Mouse (Mus musculus): ENCODE data around the gene Serinc2. TPM values are rescaled to one million over a fixed set of nuclear protein-coding genes. Genes with fewer than 3 reads are reported as not detected.

Serinc2 gene
- total RNA-seq, 2 experiments from 2014 or later: 5.7 to 7.1 TPM

DNA sequence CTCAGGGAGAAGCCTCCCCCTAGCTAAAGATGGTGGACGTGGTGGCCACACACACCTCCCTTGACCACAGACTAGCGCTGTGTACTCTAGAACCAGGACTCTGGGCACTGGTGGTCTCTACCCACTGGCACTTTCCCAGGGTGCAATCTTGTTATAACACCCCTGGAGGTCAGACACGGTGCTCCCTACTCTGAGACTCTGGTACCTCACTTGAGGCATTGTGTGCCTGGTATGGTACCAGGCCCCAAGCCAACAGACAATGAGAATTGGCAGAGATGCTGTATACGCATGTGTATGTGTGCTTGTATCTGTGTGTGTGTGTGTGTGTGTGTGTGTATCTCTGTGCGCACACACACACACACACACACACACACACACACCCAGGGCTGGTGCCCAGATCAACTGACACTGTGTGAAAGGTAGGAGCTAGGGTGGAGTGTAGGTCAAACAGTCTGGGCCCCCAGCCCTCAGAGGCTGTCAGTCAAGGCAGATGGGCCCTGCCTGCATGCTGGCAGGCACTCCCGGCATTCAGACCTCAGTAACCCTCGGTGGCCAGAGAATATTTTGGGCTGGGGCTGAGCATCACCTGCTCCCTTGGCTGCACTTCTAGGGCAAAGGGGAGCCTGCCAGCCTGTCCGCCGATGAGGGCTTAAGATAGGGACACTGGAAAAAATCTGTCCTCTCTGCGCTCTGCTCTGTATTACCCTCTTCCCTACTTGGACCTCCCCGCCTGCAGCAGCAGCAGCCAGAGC, 20.0 kb upstream of the Serinc2 start:
- intact Hi-C loops (cut with DNase I): no loop called here
- no peak for DNase-seq (ENCODE audit: low spot score in 2 of 2)

- intact Hi-C loops (cut with DNase I): no loop called here
- no peak for DNase-seq (ENCODE audit: low spot score in 2 of 2)
Measured at GRCm38 (mm10) chr4:130297123-130297529, 18.1 kb upstream of the Serinc2 start.

DNA sequence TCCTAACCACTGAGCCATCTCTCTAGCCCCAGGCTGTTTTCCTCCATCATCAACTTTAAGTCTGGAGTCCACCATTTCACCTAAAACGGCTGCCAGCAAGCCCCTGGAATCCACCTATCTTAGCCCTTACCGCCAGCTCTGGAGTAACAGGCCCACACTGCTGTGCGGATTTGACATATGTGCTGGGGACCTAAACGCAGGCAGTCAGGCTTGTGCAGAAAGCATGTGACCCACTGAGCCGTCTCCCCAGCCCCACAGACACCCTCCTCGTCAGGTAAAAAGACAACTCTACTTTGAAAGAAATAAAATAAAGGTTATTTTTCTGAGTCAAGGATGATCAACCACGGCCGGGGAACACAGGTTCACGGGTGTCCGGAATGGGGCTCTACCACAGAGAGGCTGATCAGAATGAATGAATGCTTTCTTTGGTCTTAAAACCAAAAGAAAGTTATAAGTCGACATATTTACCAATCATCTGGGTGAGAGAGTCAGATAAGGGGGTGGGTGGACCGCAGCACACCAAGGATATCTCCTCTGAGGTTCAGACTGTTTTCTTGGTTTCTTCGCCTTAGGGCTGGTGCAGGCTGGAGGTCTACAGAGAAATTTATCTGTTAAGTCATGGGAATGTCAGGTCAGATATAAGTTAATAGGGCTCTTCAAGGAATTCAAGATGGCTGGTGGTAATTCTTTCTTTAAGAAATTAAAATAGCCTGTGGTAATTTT, 17.4 kb upstream of the Serinc2 start:
- DNase-seq (ENCODE audit: low spot score in 2 of 2): no peak
- intact Hi-C loops (cut with DNase I): no loop called here

- no peak for DNase-seq (ENCODE audit: low spot score in 2 of 2)
- intact Hi-C loops (cut with DNase I): no loop called here
Measured at GRCm38 (mm10) chr4:130295047-130295745, 16.2 kb upstream of the Serinc2 start.

GRCm38 (mm10) chr4:130294513-130294912, 15.5 kb upstream of the Serinc2 start:
- DNase-seq (ENCODE audit: low spot score in 2 of 2): no peak
- intact Hi-C loops (cut with DNase I): no loop called here

DNA sequence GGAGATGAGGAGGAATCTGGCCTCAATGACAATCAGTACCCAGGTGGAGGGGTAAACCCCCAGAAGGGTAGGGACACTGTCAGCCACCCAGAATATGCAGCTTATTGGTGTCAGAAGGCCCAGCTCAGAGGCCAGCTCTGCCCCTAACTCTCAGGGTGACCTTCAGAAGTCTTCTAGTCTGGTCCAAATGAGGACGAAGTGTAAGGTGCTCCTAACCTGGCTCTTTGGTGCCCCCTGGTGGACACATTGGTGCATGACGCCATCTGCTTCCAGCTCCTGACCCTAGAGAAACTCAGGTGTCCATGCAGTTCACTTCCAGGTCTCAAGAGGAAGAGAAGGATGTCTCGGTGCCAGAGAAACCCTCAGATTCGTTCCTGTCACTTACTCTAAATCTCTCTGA, 13.3 kb upstream of the Serinc2 start:
- peak; percentile 67 to 69 for DNase-seq (ENCODE audit: low spot score in 2 of 2)
- intact Hi-C loops (cut with DNase I): loop anchor here (2.0 kb wide), 2 partner anchors 27 to 93 kb away; no protein-coding TSS in a partner anchor

DNA sequence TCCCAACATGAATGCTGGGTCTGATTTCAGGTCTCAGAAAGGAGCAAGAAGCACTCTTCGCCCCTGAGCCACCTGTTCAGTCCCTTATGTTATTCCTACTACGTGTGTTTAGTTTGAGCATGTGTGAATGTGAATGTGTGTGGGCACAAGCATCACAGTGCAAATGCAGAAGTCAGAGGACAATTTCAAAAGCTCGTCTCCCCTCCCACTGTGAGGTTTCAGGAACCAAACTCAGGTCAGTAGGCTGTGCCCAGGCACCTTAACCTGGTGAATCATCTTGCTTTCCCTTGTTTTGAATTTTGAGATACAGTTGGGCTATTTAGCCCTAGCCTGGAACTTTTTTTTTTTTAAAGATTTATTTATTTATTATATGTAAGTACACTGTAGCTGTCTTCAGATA, 10.8 kb upstream of the Serinc2 start:
- no peak for DNase-seq (ENCODE audit: low spot score in 2 of 2)
- intact Hi-C loops (cut with DNase I): no loop called here

- intact Hi-C loops (cut with DNase I): no loop called here
- DNase-seq (ENCODE audit: low spot score in 2 of 2): no peak
Measured at GRCm38 (mm10) chr4:130286531-130286930, 7.5 kb upstream of the Serinc2 start.

GRCm38 (mm10) chr4:130283826-130284225, 4.8 kb upstream of the Serinc2 start:
- no peak for DNase-seq (ENCODE audit: low spot score in 2 of 2)
- intact Hi-C loops (cut with DNase I): no loop called here

DNA sequence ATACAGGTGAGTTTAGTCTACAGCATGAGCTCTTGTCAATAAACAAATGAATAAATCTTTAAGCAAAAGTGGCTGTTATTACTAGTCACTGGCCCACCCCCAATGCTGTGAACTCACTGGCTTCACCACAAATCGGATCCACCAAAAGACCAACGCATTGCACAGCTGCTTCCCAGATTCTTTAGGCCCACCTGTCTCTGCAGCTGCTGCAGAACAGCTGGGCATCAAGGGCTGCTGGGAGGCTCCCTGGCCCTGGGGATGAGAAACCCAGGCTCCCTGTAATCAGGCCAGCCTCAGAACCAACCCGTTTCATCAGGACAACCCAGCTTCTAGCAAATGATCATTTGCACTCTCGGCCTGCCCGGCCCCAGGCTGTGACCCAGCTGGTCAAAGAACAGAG, 3.9 kb upstream of the Serinc2 start:
- intact Hi-C loops (cut with DNase I): no loop called here
- no peak for DNase-seq (ENCODE audit: low spot score in 2 of 2)

- intact Hi-C loops (cut with DNase I): no loop called here
- DNase-seq (ENCODE audit: low spot score in 2 of 2): no peak
Measured at GRCm38 (mm10) chr4:130276573-130277176, 2.3 kb downstream of the Serinc2 start.

DNA sequence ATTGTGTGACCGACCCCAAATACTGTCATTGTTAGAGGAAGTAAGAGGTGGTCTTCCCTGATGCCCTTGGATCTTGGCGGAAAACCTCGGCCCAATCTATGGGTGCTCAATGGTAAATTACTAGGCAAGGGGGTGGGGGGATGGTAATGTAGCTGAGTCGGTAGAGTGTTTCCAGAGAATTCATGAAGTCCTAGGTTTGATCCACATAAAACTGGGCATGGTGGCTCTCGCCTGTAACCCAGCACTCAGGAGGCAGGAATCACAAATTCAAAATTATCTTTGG, 3.2 kb downstream of the Serinc2 start:
- intact Hi-C loops (cut with DNase I): no loop called here
- no peak for DNase-seq (ENCODE audit: low spot score in 2 of 2)

- intact Hi-C loops (cut with DNase I): no loop called here
- no peak for DNase-seq (ENCODE audit: low spot score in 2 of 2)
Measured at GRCm38 (mm10) chr4:130275016-130275822, 3.8 kb downstream of the Serinc2 start.

DNA sequence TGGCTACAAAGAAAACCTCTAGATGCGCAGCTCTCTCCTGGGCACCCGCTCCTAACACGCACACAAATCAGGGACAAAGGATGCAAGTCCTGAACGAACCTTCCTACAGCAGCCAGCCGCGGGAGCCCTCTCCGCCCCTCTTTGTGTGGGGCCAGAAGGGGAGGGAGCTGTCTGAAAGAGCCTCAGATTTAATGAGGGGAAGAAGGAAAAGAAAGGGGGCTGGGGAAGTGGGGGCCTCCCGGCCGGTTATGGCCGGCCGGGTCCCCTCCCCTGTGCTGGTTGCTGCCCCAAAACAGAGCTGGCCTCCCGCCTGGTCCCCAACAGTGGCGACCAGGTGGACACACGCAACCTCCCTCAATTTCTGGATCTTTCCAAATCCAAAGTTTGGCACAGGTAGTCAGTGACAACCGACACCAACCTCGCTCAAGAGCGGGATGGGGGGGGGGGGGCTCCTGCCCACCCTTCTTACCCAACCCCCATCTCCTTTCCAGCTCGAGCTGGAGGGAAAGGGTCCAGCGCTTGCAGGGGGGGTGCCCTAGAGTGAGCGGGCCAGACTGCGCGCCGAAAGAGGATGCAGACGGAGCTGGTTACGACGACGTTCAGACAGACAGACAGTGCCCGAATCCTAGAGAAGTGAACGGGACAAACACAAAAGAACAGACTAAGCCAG, 4.5 kb downstream of the Serinc2 start:
- intact Hi-C loops (cut with DNase I): no loop called here
- no peak for DNase-seq (ENCODE audit: low spot score in 2 of 2)

GRCm38 (mm10) chr4:130273698-130274345, 5.2 kb downstream of the Serinc2 start:
- peak; percentile 58 to 73 for DNase-seq (ENCODE audit: low spot score in 2 of 2)

DNA sequence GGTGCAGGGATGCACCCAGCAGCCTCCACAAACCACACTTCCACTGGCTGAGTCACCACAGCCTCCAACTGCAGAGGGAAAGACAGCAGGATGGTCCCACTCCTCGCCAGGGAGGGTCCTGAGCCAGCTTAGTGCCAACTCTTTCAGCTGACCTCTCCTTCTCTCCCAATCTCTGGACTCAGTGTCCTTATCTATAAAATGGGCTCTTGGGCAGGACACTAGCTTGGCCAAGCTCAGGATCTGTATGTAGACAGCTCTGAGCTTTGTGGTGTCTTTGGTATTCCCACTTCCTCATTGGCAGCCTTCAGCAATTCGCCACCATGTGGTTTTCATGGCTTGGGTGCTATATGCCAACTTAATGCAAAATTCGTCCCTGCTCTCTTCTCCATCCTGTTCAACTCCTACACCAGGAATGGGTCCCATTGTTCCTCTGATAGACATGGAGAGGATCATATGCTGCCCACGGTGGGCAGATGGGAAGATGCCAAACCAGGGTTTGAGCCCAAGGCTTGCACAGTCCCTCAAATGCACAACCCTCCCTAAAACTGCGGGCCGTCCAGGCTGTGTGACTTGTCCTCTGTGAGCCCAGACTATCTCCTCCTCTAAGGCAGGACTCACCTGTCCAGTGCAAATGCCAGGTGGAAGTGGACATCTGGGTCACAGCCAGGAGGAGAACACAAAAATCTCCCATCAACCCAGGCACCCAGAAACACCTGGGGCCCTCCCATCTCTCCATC, 8.2 kb downstream of the Serinc2 start:
- intact Hi-C loops (cut with DNase I): no loop called here
- DNase-seq (ENCODE audit: low spot score in 2 of 2): peak; percentile 37 to 61

More at GRCm38 (mm10) chr4:130273698-130274345, 5.2 kb downstream of the Serinc2 start:
- intact Hi-C loops (cut with DNase I): no loop called here

GRCm38 (mm10) chr4:130270089-130270488, 8.9 kb downstream of the Serinc2 start:
- DNase-seq (ENCODE audit: low spot score in 2 of 2): peak; percentile 79 to 84
- intact Hi-C loops (cut with DNase I): no loop called here

GRCm38 (mm10) chr4:130268736-130269135, 10.3 kb downstream of the Serinc2 start:
- intact Hi-C loops (cut with DNase I): no loop called here
- DNase-seq (ENCODE audit: low spot score in 2 of 2): no peak
